10 mouse cellular contexts compared by ENCODE assay signal in the genomic region with DNA sequence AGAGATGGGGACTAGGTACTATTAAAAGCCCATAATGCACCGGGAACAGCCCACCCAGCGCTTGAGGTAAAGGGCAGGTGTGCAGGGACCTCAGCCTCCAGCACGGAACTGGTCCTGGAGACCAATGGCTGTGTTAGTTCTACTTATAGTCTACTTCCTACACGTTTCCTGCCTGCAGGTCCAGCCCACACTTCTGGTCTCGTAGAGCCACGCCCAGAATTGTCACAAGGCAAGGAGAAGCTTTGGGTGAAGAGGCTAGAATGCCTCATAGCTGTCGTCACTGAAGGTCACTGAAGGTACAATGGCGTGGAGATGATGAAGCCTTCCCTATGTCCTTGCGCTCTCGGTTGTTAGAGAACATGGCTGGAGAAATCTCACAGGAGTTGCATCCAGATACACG. TPM values are rescaled to one million over a fixed set of nuclear protein-coding genes. Genes with fewer than 3 reads are reported as not detected.
A peak's percentile ranks its signal among the peaks of the same experiment; 100 is the strongest.
DNase-seq lines count a peak whose midpoint lies in the region; ATAC-seq and TF ChIP-seq lines count a peak whose summit lies in the region.
"Had no signal": no experiment of that assay in that cellular context is flagged by ENCODE, and none has a peak within 500 bp of the region (broad histone marks: within the 10 kb centered on the region; RNA-seq: fewer than 3 reads in every experiment).

No protein-coding gene starts in this region.

- TF ChIP-seq CTCF in lung, embryonic 14.5 days (IDR thresholded peaks at IDR 0.05; ENCODE audit: low read depth), result no peak
- TF ChIP-seq CTCF in forebrain, postnatal 0 days (IDR thresholded peaks at IDR 0.05; ENCODE audit: low read depth), result no peak

- H3K4me1 ChIP-seq in limb, embryonic 15.5 days, result peaks cover 7% of the 10 kb centered on the region; the same call in 1 of the 2 replicates
- H3K4me1 ChIP-seq in limb, embryonic 10.5 days, result peaks cover 11% of the 10 kb centered on the region
- H3K4me1 ChIP-seq in erythroblast, embryonic 14.5 days (ENCODE audit: control insufficient read depth), result peaks cover 60% of the 10 kb centered on the region
- peaks cover 6% of the 10 kb centered on the region; the same call in 1 of the 2 replicates for H3K4me1 ChIP-seq in lung, embryonic 14.5 days (ENCODE audit: insufficient read depth)
- H3K4me1 ChIP-seq in stomach, embryonic 14.5 days (ENCODE audit: control insufficient read depth, insufficient read depth, low read length), result peaks cover 5% of the 10 kb centered on the region; the same call in 1 of the 2 replicates
- peaks cover 8% of the 10 kb centered on the region; the same call in 1 of the 2 replicates for H3K4me1 ChIP-seq in hindbrain, embryonic 10.5 days (replicated peaks)
- H3K4me1 ChIP-seq in forebrain, postnatal 0 days (ENCODE audit: insufficient read depth), result no peaks in the 10 kb centered on the region
- H3K4me1 ChIP-seq: embryonic facial prominence, embryonic 12.5 days; hindbrain, embryonic 15.5 days had no signal

- peak overlapping the region; percentile 69 for H3K27ac ChIP-seq in limb, embryonic 15.5 days
- H3K27ac ChIP-seq in limb, embryonic 10.5 days, result no peak overlapping the region
- H3K27ac ChIP-seq in lung, embryonic 14.5 days (ENCODE audit: low read depth), result no peak overlapping the region
- no peak overlapping the region for H3K27ac ChIP-seq in stomach, embryonic 14.5 days (ENCODE audit: low read length)
- H3K27ac ChIP-seq in hindbrain, embryonic 10.5 days, result no peak overlapping the region
- no peak overlapping the region for H3K27ac ChIP-seq in forebrain, postnatal 0 days (ENCODE audit: low read depth, low read length)
- H3K27ac ChIP-seq: embryonic facial prominence, embryonic 12.5 days; hindbrain, embryonic 15.5 days had no signal

- H3K36me3 ChIP-seq in limb, embryonic 15.5 days, result no peaks in the 10 kb centered on the region
- H3K36me3 ChIP-seq in limb, embryonic 10.5 days, result no peaks in the 10 kb centered on the region
- peaks cover 3% of the 10 kb centered on the region; the same call in 1 of the 2 replicates for H3K36me3 ChIP-seq in erythroblast, embryonic 14.5 days (ENCODE audit: control insufficient read depth)
- H3K36me3 ChIP-seq in lung, embryonic 14.5 days (ENCODE audit: insufficient read depth), result no peaks in the 10 kb centered on the region
- no peaks in the 10 kb centered on the region for H3K36me3 ChIP-seq in stomach, embryonic 14.5 days (ENCODE audit: control insufficient read depth, insufficient read depth, low read length)
- no peaks in the 10 kb centered on the region for H3K36me3 ChIP-seq in hindbrain, embryonic 10.5 days
- H3K36me3 ChIP-seq in forebrain, postnatal 0 days (ENCODE audit: insufficient read depth), result no peaks in the 10 kb centered on the region
- H3K36me3 ChIP-seq: embryonic facial prominence, embryonic 12.5 days; hindbrain, embryonic 15.5 days had no signal

- H3K4me3 ChIP-seq in limb, embryonic 15.5 days, result no peak overlapping the region
- no peak overlapping the region for H3K4me3 ChIP-seq in limb, embryonic 10.5 days
- H3K4me3 ChIP-seq in erythroblast, embryonic 14.5 days (replicated peaks), result peak overlapping the region; percentile 52
- H3K4me3 ChIP-seq in lung, embryonic 14.5 days (ENCODE audit: low read depth, low read length), result no peak overlapping the region
- no peak overlapping the region for H3K4me3 ChIP-seq in stomach, embryonic 14.5 days (ENCODE audit: low read depth, low read length)
- no peak overlapping the region for H3K4me3 ChIP-seq in hindbrain, embryonic 10.5 days
- H3K4me3 ChIP-seq in forebrain, postnatal 0 days (ENCODE audit: low read depth, low read length), result no peak overlapping the region
- H3K4me3 ChIP-seq: embryonic facial prominence, embryonic 12.5 days; hindbrain, embryonic 15.5 days had no signal

- WGBS in limb, embryonic 15.5 days, result 77% methylated on average over 11 of the region's 11 CpGs
- WGBS in limb, embryonic 10.5 days, result 84% methylated on average over 11 of the region's 11 CpGs
- WGBS in lung, embryonic 14.5 days, result 78% methylated on average over 11 of the region's 11 CpGs
- WGBS in stomach, embryonic 14.5 days, result 77% methylated on average over 11 of the region's 11 CpGs
- WGBS in hindbrain, embryonic 10.5 days, result 88% methylated on average over 11 of the region's 11 CpGs
- WGBS in forebrain, postnatal 0 days, result 83% methylated on average over 11 of the region's 11 CpGs

- no peak for DNase-seq in limb, embryonic 10.5 days (ENCODE audit: low spot score)
- DNase-seq in lung, embryonic 14.5 days, result no peak
- no peak for DNase-seq in hindbrain, embryonic 10.5 days (ENCODE audit: low spot score)
- no peak for DNase-seq in forebrain, postnatal 0 days
- no peak for DNase-seq in layer of hippocampus, adult 11-12 months (ENCODE audit: low spot score)

- no peak overlapping the region for H3K9ac ChIP-seq in limb, embryonic 15.5 days
- no peak overlapping the region for H3K9ac ChIP-seq in lung, embryonic 14.5 days
- no peak overlapping the region for H3K9ac ChIP-seq in stomach, embryonic 14.5 days (replicated peaks; ENCODE audit: low read depth, low read length)
- H3K9ac ChIP-seq in forebrain, postnatal 0 days, result no peak overlapping the region
- H3K9ac ChIP-seq: embryonic facial prominence, embryonic 12.5 days; hindbrain, embryonic 15.5 days had no signal

- H3K4me2 ChIP-seq in limb, embryonic 15.5 days, result no peak overlapping the region
- peak overlapping the region; percentile 4; the same call in 1 of the 2 replicates for H3K4me2 ChIP-seq in lung, embryonic 14.5 days
- 0 out of 2 replicates have a peak overlapping the region, but pooled peaks have one; percentile 17 for H3K4me2 ChIP-seq in stomach, embryonic 14.5 days (replicated peaks; ENCODE audit: low read depth, low read length)
- no peak overlapping the region for H3K4me2 ChIP-seq in forebrain, postnatal 0 days (ENCODE audit: low read depth)
- H3K4me2 ChIP-seq: embryonic facial prominence, embryonic 12.5 days; hindbrain, embryonic 15.5 days had no signal

- ATAC-seq in limb, embryonic 15.5 days (ENCODE audit: insufficient number of reproducible peaks, low FRiP score, low TSS enrichment, low read depth), result no peak
- 0 out of 2 replicates have a peak, but pooled peaks have one; percentile 24 for ATAC-seq in lung, embryonic 14.5 days (ENCODE audit: insufficient read depth)
- no peak for ATAC-seq in stomach, embryonic 14.5 days (ENCODE audit: insufficient number of reproducible peaks, insufficient read depth, low FRiP score, low read depth)
- no peak for ATAC-seq in forebrain, postnatal 0 days

- H3K27me3 ChIP-seq in limb, embryonic 15.5 days, result no peaks in the 10 kb centered on the region
- H3K27me3 ChIP-seq in limb, embryonic 10.5 days (ENCODE audit: low read depth, poor library complexity, severe bottlenecking), result no peaks in the 10 kb centered on the region
- peaks cover 3% of the 10 kb centered on the region; the same call in 1 of the 2 replicates for H3K27me3 ChIP-seq in erythroblast, embryonic 14.5 days (ENCODE audit: control insufficient read depth)
- H3K27me3 ChIP-seq in lung, embryonic 14.5 days (ENCODE audit: insufficient read depth, low read length), result no peaks in the 10 kb centered on the region
- H3K27me3 ChIP-seq in stomach, embryonic 14.5 days (ENCODE audit: control insufficient read depth, insufficient read depth, low read length), result no peaks in the 10 kb centered on the region
- H3K27me3 ChIP-seq in hindbrain, embryonic 10.5 days (ENCODE audit: insufficient read depth, poor library complexity, severe bottlenecking), result no peaks in the 10 kb centered on the region
- no peaks in the 10 kb centered on the region for H3K27me3 ChIP-seq in forebrain, postnatal 0 days (ENCODE audit: insufficient read depth, low read length)
- H3K27me3 ChIP-seq: embryonic facial prominence, embryonic 12.5 days; hindbrain, embryonic 15.5 days had no signal

- H3K9me3 ChIP-seq in limb, embryonic 15.5 days, result no peaks in the 10 kb centered on the region
- no peaks in the 10 kb centered on the region for H3K9me3 ChIP-seq in limb, embryonic 10.5 days (replicated peaks)
- H3K9me3 ChIP-seq in erythroblast, embryonic 14.5 days (ENCODE audit: control insufficient read depth, low read length), result peaks cover 4% of the 10 kb centered on the region
- H3K9me3 ChIP-seq in lung, embryonic 14.5 days (ENCODE audit: low read depth, low read length), result no peaks in the 10 kb centered on the region
- H3K9me3 ChIP-seq in stomach, embryonic 14.5 days (ENCODE audit: control insufficient read depth, low read depth, low read length), result no peaks in the 10 kb centered on the region
- no peaks in the 10 kb centered on the region for H3K9me3 ChIP-seq in hindbrain, embryonic 10.5 days
- H3K9me3 ChIP-seq in forebrain, postnatal 0 days (ENCODE audit: low read length), result no peaks in the 10 kb centered on the region
- H3K9me3 ChIP-seq: hindbrain, embryonic 15.5 days had no signal

RNA-seq across cellular contexts. Expression of a gene that starts 16.0 kb away (rescaled TPM):
- 2,561 and 2,592 TPM in 2 replicates for polyA plus RNA-seq in limb, embryonic 15.5 days (2015; fragmentation: Nextera tagmentation; extraction: Ambion mirVana)
- 2,611 and 2,929 TPM in 2 replicates for polyA plus RNA-seq in limb, embryonic 10.5 days (2016; fragmentation: Nextera tagmentation; extraction: Ambion mirVana)
- 610 and 750 TPM in 2 replicates for polyA plus RNA-seq in erythroblast, embryonic 14.5 days (2012)
- 2,358 and 2,465 TPM in 2 replicates for polyA plus RNA-seq in lung, embryonic 14.5 days (2014; fragmentation: Nextera tagmentation; extraction: Ambion mirVana)
- polyA plus RNA-seq in stomach, embryonic 14.5 days (2014; fragmentation: Nextera tagmentation; extraction: Ambion mirVana), result 2,483 and 2,506 TPM in 2 replicates
- 2,706 and 3,181 TPM in 2 replicates for polyA plus RNA-seq in hindbrain, embryonic 10.5 days (2016; fragmentation: Nextera tagmentation; extraction: Ambion mirVana)
- total RNA-seq in forebrain, postnatal 0 days (2014; rRNA removed), result 3,418 and 3,587 TPM in 2 replicates
- 2,464 and 2,886 TPM in 2 replicates for polyA plus RNA-seq in forebrain, postnatal 0 days (2015; fragmentation: Nextera tagmentation; extraction: Ambion mirVana)

RNA-seq across cellular contexts. Expression of a gene that starts 21.2 kb away (rescaled TPM):
- polyA plus RNA-seq in limb, embryonic 15.5 days (2015; fragmentation: Nextera tagmentation; extraction: Ambion mirVana), result 37.0 and 39.0 TPM in 2 replicates
- 46.7 and 50.8 TPM in 2 replicates for polyA plus RNA-seq in limb, embryonic 10.5 days (2016; fragmentation: Nextera tagmentation; extraction: Ambion mirVana)
- polyA plus RNA-seq in erythroblast, embryonic 14.5 days (2012), result 2.5 and 2.7 TPM in 2 replicates
- polyA plus RNA-seq in lung, embryonic 14.5 days (2014; fragmentation: Nextera tagmentation; extraction: Ambion mirVana), result 35.2 and 35.9 TPM in 2 replicates
- polyA plus RNA-seq in stomach, embryonic 14.5 days (2014; fragmentation: Nextera tagmentation; extraction: Ambion mirVana), result 34.7 and 35.2 TPM in 2 replicates
- 33.8 and 40.1 TPM in 2 replicates for polyA plus RNA-seq in hindbrain, embryonic 10.5 days (2016; fragmentation: Nextera tagmentation; extraction: Ambion mirVana)
- total RNA-seq in forebrain, postnatal 0 days (2014; rRNA removed), result 16.3 and 19.6 TPM in 2 replicates
- 17.8 and 24.8 TPM in 2 replicates for polyA plus RNA-seq in forebrain, postnatal 0 days (2015; fragmentation: Nextera tagmentation; extraction: Ambion mirVana)

Comparison
In these comparisons a context has a peak if more than half of its experiments do, and no peak if none do; other contexts are left out.
1. H3K4me2 ChIP-seq: peak in lung, embryonic 14.5 days (single experiment) and stomach, embryonic 14.5 days (single experiment); none in limb, embryonic 15.5 days (single experiment) and forebrain, postnatal 0 days (single experiment).